Mouse (Mus musculus) stomach, postnatal 0 days (tissue): ENCODE measurements around the gene Gas2.

Source experiments
- CTCF ChIP-seq: IDR thresholded peaks from 2 replicates; pipeline ENCODE4 v1.5.1; 2016; ENCODE audit warnings: antibody characterized with exemption, low read depth, mild to moderate bottlenecking, moderate library complexity
- EP300 ChIP-seq: optimal IDR thresholded peaks from 2 replicates; pipeline ENCODE3; 2016; ENCODE audit warnings: antibody characterized with exemption

DNA sequence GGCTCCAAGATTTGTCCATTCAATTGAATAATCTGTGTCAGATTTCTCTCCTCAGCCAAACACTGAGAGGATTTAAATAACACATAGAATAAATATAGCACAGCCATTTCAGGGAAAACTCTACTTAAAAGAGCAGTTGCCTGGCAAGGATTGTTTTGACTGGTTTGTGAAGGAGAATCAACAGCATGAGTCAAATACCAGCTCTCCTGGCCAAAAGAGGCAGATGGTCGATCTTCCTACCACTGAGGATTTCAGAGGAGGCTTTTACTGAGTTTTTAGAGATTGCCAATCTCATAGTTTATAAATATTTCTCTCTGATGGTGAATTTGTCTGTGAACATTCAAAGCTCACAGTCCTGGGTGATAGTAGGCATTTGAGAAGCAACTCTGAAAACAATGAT lies 41.9 kb upstream of the Gas2 start:
- no peak for TF ChIP-seq CTCF
- no peak for TF ChIP-seq EP300
